Mouse (Mus musculus): ENCODE results near the gene Omt2b. TPM values are rescaled to one million over a fixed set of nuclear protein-coding genes. Genes with fewer than 3 reads are reported as not detected.
A peak's percentile ranks its signal among the peaks of the same experiment; 100 is the strongest.
"Not testable (repeated sequence)": the region's sequence is repeated elsewhere in the genome, so short reads cannot be mapped to it uniquely, and the experiment has no call there.

Gene Omt2b
- total RNA-seq, 2 experiments from 2014 or later = not detected

DNA sequence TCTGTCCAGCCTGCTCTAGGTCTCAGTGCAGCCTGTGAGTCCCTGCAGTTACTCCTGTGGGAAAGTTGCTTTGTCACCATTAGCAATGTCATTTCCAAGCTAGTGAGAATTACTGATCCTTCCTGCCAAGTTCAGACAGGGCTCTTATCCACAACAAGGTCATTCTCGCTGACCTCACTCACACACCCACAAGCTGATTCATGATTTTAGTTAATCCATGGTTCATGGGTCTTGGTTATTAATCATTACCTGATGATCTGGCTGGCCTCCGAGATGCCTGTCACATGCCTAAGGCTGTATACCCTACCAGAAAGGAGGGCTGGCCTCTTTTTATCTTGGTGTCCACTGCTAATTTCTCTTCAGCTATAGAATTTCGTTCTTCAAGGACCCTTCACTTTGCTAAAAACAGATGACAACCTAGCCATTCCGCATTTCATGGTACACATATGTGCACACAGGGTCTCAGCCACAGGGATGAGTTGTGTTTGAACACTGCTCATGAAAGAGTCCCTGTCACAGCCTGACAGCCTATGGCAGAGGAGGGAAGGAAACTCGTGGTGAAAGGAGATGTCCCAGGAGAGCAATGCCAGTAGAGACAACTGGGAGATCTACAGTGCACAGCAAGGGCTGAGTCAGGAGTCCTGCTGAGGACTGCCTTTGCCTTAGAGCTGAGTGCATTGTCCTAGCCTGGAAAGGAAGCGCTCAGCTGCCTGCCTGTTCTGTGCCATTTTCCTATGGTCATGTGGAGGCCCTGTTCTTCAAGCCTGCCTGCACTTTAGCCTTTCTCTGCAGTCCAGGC, 21.0 kb downstream of the Omt2b start:
- DNase-seq (ENCODE audit: low spot score in 2 of 2) = not testable (repeated sequence)
- intact Hi-C loops (cut with DNase I) = loop anchor here (10.0 kb wide), 1 partner anchor 54 kb away; no protein-coding TSS in a partner anchor

DNA sequence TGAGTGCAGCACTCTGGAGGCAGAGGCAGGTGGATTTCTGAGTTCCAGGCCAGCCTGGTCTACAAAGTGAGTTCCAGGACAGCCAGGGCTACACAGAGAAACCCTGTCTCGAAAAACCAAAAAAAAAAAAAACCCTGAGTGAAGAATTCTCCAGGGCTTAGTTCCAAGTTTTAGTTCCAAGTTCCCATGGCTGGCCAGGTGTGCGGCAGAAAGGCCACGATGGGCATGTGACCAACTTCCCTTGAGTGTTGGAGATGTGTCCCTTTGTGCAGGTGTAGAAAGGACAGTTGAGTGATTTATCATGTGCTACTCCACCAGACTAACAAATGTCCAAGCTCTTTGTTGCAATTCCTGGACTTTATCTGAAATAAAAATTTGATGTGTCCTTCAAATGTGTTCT, 21.8 kb downstream of the Omt2b start:
- not testable (repeated sequence) for DNase-seq (ENCODE audit: low spot score in 2 of 2)
- intact Hi-C loops (cut with DNase I) = loop anchor here (10.0 kb wide), 1 partner anchor 54 kb away; no protein-coding TSS in a partner anchor

DNA sequence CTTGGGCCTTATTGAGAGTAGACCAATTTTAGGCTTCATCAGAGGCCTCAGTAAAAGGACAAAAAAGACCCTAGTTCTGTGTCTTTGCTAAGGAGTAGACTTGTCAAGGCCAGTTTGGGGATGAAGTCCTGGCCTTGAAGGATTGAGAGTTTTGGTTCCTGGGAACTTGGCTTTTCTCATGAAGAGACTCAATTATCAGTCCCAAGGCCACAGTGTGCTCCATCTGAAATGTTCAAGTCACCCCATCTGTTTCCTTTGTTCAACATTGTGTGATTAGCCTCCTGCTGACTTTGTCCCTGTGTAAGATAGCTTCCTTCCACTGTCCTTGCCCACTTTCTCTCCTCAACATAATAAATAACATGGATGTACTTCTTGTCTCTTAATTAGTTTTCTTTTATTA, 22.6 kb downstream of the Omt2b start:
- intact Hi-C loops (cut with DNase I) = loop anchor here (10.0 kb wide), 1 partner anchor 205 kb away; no protein-coding TSS in a partner anchor
- not testable (repeated sequence) for DNase-seq (ENCODE audit: low spot score in 2 of 2)

DNA sequence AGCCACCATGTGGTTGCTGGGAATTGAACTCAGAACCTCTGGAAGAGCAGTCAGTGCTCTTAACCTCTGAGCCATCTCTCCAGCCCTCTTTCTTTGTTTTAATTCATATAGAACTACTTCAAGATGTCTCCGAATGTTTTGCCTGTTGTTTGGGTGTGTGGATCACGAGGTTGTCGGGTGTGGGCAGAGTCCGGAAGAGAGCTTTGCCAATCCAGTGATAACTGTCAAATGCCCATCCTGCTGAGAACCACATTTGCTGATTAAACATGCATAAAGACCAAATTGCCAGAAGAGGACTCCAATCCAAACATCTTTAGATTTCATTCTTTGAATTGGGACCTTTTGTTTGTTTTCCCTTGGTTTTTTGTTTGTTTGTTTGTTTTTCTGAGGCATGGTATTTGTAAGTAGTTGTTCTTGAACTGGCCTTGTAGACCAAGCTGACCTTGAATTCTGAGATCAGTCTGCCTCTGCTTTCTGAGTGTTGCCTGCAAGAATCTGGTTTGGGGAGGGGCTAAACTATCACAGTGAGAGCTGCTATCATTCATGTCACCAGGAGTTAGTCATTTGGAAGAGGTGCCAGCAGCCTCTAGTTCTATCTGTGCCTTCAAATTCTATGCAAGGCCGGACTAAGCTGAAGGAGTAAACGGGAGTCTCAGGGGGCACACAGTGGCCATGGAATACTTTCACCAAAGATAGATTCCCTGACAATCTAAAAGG, 24.3 kb downstream of the Omt2b start:
- intact Hi-C loops (cut with DNase I) = loop anchor here (10.0 kb wide), 1 partner anchor 203 kb away; no protein-coding TSS in a partner anchor
- DNase-seq (ENCODE audit: low spot score in 2 of 2) = no peak

DNA sequence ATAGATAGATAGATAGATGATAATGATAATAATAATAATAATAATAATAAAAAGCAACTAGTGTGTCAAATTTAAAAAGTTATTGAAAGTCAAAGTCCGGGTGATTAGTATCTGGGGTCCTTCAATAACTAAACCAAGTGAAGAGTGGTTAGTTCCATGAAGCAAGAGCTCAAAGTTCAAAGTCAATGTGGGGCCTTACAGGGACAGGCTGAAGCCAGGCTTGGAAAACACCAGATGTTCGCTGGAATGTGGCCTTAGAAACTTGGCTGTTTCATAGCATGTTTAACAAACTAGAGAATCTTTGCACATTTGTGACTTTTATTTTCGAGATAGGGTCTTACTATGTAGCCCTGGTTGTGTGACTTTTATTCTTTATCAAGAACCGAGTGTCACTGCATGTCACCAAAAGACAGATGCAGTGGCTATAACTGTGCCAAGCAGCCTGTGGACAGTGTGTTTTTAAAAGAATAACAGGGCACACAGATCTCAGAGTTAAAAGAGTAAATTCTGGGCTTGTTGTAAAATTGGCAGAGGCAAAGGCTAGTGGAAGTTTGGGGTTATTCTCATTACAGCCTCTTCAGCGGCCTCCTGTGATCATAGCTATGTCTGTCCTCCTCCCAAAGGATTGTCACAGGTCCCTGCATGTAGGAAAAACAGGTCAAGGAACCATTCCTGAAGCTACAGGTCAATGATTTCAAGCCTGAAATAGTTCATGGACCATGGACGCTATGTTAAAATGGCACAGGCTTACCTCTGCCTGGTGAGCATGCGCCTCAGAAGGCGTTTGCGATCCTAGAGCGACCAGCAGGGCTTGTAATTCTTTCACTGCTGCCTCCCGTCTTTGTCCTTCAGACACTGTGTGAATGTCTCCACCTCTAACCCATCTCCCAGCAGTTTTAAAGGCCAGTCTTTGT, 27.5 kb downstream of the Omt2b start:
- intact Hi-C loops (cut with DNase I) = loop anchor here (5.0 to 10.0 kb wide), 3 partner anchors 77 to 200 kb away; partner anchors contain the start of genes Gm17324 and Mto1

DNA sequence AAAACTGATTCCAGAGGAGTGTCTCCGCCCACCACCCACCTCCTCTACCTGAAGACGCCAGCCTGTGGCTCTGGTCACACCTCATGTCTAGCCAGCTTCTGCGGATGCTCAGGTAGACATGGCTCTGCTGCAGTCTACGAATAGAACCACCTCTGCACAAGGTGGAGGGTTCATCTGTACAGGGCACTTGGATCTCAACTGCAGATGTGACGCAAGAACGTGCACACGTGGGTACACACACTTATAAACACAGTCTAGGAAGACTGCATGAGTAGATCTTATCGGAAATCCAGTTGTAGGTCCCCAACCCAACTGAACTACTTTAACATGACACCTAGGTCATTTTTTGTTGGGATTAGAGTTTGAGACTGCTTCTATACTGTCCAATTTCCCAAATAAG, 28.2 kb downstream of the Omt2b start, which contains the start of gene Gsta2:
Gene Gsta2, minus strand, starts transcription at position 178 of the 400 bp plus-strand sequence.
- intact Hi-C loops (cut with DNase I) = loop anchor here (5.0 to 10.0 kb wide), 3 partner anchors 77 to 199 kb away; partner anchors contain the start of genes Gm17324 and Mto1
- no peak for DNase-seq (ENCODE audit: low spot score in 2 of 2)

More for the DNA sequence above, 27.5 kb downstream of the Omt2b start:
- no peak for DNase-seq (ENCODE audit: low spot score in 2 of 2)

DNA sequence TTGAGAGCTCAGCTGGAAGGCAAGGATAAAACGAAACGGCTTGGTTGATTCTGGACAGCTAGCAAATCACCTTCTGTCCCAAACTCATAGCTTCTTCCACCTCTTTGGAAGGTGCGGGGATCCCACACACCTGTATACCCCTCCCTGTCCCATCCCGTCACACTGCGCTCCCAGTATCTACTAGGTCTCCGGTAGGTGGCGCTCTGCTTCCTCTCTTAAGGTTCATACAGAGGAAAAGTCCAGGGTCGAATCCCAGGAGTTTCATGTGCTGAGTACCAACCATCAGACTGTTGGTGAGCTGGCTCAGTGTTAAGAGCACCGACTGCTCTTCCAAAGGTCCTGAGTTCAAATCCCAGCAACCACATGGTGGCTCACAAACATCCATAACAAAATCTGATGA, 30.7 kb downstream of the Omt2b start:
- peak; percentile 44 to 47 for DNase-seq (ENCODE audit: low spot score in 2 of 2)
- intact Hi-C loops (cut with DNase I) = loop anchor here (5.0 to 10.0 kb wide), 3 partner anchors 74 to 197 kb away; partner anchors contain the start of genes Gm17324 and Mto1

DNA sequence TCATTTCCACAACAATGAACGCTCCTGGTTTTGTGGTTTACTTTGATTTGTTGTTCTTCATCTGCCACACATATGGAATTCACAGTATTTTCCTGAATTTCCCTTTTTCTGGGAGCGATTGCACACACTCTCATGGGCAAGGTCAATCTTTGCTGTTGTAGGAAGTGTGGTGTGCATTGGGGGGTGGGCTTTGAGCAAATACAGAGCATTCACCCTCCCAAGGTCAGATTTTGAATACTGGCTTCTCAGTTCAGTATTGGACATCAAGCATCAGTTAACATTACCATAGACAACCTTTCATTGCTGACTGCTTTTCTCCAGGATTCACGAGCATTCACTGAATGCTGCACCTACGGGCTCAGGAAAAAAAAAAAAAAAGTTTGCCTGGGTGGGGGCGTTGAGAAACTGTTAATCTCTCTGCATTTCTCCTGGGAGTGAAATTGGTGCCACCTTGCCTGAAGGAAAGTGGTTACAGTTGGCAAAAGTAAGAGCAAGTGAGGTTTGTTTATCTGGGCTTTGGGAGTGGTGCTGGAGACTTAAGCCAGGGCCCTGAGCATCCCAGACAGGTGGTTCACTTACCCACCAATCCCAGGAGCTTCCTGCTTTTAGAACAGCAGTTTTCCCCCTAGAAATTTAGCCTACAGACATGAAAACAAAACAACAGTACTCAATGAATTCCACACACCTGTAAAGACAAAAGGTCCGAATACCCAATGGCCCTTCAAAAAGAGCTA, 32.5 kb downstream of the Omt2b start:
- DNase-seq (ENCODE audit: low spot score in 2 of 2) = no peak
- intact Hi-C loops (cut with DNase I) = loop anchor here (5.0 to 10.0 kb wide), 3 partner anchors 72 to 195 kb away; partner anchors contain the start of genes Gm17324 and Mto1

DNA sequence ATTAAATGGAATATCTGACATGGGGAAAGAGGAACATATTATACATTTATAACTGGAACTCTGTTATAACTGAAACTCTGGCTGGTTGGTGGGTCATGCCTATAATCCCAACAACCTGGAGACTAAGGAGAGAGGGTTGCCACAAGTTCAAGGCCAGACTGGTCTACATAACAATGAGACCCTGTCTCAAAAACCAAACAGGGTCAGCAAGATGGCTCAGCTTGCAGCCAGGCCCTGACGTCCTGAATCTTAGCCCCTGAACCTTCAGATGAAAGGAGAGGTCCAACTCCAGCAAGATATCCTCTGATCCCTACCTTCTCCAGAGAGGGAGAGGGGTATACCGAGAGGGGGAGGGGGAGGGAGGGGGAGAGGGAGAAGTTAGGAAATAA, 33.1 kb downstream of the Omt2b start:
- no peak for DNase-seq (ENCODE audit: low spot score in 2 of 2)
- intact Hi-C loops (cut with DNase I) = no loop called here

DNA sequence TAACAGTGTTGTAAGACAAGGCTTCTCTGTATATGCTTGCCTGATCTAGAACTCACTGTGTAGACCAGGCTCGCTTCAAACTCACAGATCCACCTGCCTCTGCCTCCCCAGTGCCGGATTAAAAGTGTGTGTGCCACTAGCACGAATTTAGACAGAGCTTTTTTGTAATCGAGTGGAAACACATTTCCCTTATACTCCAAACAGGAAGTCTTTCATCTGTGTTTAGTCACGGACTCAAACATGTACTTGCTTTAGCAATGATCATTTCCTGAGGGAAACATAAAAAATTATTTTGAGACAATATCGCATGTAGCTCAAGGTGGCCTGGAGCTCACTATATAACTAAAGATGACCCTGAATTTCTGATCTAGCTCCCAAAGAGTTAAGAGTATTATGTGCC, 36.0 kb downstream of the Omt2b start:
- DNase-seq (ENCODE audit: low spot score in 2 of 2) = no peak
- intact Hi-C loops (cut with DNase I) = no loop called here

DNA sequence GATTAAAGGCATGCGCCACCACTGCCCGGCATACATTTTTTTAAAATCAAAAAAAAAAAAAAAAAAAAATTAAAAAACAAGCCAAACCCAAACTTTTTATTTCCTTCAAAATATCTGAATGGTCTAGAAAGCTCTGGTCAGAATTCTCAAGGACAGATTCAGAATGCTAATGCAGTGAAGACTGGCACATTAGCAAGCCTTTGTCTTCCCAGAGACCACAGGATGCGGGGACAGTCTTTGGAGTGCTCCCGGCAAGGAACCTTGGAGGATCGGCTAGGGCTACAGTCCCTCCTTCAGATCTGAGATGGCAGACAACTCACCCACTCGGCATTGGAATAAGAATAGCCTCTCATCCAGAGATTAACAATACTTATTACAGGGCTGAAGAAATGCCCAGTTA, 37.3 kb downstream of the Omt2b start:
- no peak for DNase-seq (ENCODE audit: low spot score in 2 of 2)
- intact Hi-C loops (cut with DNase I) = no loop called here

DNA sequence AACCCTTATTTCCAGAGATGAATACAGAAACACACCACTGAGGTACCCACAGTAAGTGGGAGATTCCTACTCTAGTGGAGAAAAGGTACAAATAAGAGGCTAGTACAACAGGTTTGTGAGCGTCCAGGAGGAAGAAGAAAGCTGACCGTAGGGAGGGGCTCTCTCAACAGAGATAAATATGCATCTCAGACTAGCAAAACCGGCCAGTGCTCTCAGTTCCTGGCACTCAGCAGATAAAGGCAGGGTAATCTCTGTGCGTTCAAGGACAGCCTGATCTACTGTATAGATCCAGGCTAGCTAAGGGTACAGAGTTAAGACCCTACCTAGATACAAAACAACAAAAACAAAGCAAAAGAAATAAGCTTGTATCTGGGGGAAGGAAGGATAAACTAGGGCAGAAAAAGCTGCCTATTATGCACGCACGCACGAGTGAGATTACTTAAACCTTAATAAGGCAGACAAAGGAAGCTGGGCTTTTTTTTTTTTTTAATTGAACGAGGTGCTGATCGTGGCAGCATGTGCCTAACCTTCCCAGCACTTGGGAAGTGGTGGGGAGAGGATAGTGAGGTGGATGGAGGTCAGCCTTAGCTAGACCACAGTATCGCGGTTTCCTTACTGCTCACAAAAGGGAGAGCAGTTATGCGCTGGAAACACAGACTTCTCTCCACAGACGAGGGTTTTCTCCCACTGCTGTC, 38.6 kb downstream of the Omt2b start:
- DNase-seq (ENCODE audit: low spot score in 2 of 2) = no peak
- intact Hi-C loops (cut with DNase I) = no loop called here

DNA sequence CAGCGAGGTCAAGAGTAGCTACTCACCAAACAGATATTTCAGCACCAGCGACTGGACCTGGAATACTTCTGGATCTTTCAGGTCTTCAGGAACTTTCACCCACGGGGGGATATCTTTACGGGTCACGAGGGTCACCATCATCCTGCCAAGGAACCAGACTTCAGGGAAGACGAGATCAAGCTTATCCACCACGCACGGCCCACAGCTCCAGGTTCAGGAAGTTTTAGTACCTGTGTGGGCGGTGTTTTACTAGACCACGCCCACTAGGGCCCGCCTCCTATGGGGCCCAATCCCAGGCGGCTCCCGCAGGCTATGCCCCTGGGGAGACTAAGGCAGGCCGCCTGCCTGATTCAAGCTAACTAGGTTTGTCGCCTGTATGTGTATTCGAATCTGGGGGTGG, 40.6 kb downstream of the Omt2b start, which contains the start of gene Dppa5a:
Gene Dppa5a, minus strand, starts transcription at position 219 of the 400 bp plus-strand sequence.
- DNase-seq (ENCODE audit: low spot score in 2 of 2); intact Hi-C loops (cut with DNase I): not testable (repeated sequence)

DNA sequence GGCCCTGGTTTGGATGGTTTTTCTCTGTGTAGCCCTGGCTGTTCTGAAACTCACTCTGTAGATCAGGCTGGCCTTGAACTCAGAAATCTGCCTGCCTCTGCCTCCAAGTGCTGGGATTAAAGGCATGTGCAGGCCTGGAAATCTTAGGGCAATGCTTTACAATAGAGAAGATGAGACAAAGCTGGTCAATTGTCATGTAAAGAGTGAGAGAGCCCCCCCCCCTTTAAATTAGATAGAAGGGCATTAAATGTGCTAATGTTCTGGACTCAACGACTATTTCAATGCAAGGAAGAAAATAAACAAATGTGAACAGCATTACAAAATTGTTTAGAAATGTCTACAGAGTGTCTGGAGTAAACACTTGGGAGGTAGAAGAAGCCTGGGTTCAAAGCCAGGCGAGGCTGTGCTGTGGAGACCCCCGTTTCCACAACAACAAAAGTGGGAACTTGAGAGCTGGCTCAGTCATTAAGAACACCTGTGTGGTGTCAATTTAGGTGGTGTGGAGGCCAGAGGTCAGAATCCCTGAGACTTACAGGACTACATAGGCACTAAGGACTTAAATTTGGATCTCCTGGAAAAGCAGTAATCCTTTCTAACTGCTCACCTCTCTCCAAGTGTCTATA, 41.4 kb downstream of the Omt2b start:
- intact Hi-C loops (cut with DNase I) = no loop called here
- no peak for DNase-seq (ENCODE audit: low spot score in 2 of 2)

DNA sequence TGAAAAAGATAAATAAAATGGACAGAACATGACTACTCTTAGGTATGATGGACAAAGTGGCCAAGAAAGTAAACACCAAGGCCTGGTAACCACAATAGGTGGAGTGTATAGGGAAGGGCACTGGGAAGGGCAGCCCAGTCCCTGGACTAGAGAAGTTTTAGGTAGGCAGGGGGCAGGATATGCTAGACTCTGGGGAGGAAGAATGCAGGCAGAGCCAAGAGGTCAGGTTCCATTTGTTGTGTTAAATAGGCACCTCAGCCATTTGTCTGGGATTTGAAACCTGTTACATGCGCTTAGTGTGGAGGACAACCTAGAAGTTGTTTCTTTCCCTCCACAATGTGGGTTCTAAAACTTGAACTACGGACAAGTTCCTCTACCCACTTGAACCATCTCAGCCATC, 42.0 kb downstream of the Omt2b start:
- intact Hi-C loops (cut with DNase I) = no loop called here
- DNase-seq (ENCODE audit: low spot score in 2 of 2) = no peak

DNA sequence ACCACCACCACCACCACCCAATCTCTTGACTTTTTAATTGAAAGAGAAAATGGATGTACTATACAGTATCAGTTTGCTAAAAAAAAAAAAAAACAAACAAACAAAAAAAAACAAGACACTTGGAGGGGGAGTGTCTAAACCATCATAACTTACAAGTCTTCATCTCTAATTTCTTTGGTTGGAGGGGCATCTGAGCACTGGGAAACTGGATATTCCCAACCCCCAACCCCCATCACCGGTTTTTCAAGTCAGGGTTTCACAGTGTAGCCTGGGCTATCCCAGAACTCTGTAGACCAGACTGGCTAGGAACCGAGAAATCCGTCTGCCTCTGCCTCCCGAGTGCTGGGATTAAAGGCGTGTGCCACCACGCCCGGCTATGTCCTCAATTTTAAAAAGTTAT, 42.4 kb downstream of the Omt2b start:
- intact Hi-C loops (cut with DNase I) = no loop called here
- DNase-seq (ENCODE audit: low spot score in 2 of 2) = no peak

DNA sequence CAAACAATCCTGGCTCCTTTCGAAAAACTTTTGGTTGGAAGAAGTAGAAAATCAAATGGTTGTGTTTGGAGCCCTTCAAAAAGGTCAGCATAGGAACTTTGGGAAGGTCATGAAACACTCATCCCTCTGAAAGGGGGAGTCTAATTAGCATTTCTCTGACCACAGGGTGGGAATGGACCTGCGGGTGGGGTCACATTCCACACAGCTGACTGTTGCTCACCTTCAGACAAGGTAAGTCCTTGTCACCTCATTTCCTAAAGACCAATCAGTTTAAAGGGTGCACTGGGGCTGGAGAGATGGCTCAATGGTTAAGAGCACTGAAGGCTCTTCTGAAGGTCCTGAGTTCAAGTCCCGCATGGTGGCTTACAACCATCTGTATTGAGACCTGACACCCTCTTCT, 44.1 kb downstream of the Omt2b start:
- intact Hi-C loops (cut with DNase I) = no loop called here

More for the DNA sequence above, 44.1 kb downstream of the Omt2b start:
- no peak for DNase-seq (ENCODE audit: low spot score in 2 of 2)
